Mouse (Mus musculus) ES-Bruce4 (cell line): ENCODE measurements at regions not wholly inside any gene's neighbourhood (a gene's known extent, or its start where the extent isn't known, plus 50 kb on each side); places are given as distances from the start of the nearest gene placed in this dataset.

ENCODE experiments used
- H3K27ac ChIP-seq: 2 replicates; pipeline ENCODE4 v1.5.1; 2012; ENCODE audit warnings: low read length, inconsistent platforms; ENCODE audit not compliant: insufficient read depth
- H3K27me3 ChIP-seq: 2 replicates; pipeline ENCODE4 v1.6.1; 2012; ENCODE audit warnings: mild to moderate bottlenecking, low read length, inconsistent platforms; ENCODE audit not compliant: control insufficient read depth, poor library complexity, insufficient read depth, severe bottlenecking
- H3K36me3 ChIP-seq: 2 replicates; pipeline ENCODE4 v1.6.1; 2012; ENCODE audit warnings: inconsistent platforms, mild to moderate bottlenecking, low read length, moderate library complexity; ENCODE audit not compliant: control insufficient read depth, poor library complexity, insufficient read depth, severe bottlenecking
- H3K4me1 ChIP-seq: one replicate; pipeline ENCODE4 v1.8.1; 2011; ENCODE audit warnings: low read length; ENCODE audit not compliant: control insufficient read depth, insufficient read depth
- H3K4me3 ChIP-seq: 2 replicates; pipeline ENCODE4 v1.5.1; 2011; ENCODE audit warnings: low read depth, mild to moderate bottlenecking, low read length
- H3K9ac ChIP-seq: 2 replicates; pipeline ENCODE4 v1.6.1; 2012; ENCODE audit warnings: low read depth, mild to moderate bottlenecking, inconsistent platforms; ENCODE audit not compliant: poor library complexity, severe bottlenecking
- H3K9me3 ChIP-seq: replicated peaks from 2 replicates; pipeline ENCODE4 v1.6.1; 2012; ENCODE audit warnings: mild to moderate bottlenecking, low read length, inconsistent platforms; ENCODE audit not compliant: control insufficient read depth, poor library complexity, insufficient read depth, severe bottlenecking
- CTCF ChIP-seq: IDR thresholded peaks from one replicate; pipeline ENCODE4 v1.8.1; 2011; ENCODE audit warnings: low read depth, low read length
- EP300 ChIP-seq: IDR thresholded peaks from 2 replicates; pipeline ENCODE4 v1.6.1; 2011; ENCODE audit warnings: low read depth, low read length; ENCODE audit not compliant: insufficient read depth
- POLR2A ChIP-seq: IDR thresholded peaks from one replicate; pipeline ENCODE4 v1.8.1; 2011; ENCODE audit warnings: low read length; ENCODE audit not compliant: insufficient read depth

DNA sequence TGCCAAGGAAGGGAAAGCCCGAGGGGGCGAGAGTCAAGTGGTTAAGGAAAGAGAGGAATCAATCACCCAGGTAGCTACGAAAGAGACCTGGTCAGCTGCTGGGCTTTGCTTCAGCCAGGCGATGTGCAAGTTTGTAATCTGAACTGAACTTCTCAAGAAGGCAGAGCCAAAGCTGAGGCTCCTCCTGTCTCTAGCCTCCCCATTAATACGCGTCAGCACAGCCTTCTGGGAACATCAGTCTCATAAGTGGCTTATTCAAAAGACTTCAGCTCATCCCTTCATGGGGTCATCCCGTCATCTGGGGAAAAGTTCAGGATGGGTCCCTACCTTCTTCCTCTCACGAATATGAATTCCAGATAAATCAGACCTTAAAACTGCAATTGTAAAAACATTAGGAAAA, 112.2 kb upstream of the Mgme1 start:
- Histone ChIP-seq H3K27ac (peak overlapping the region; percentile 99), H3K9me3 (no peaks in the 10 kb centered on the region), H3K36me3 (no peaks in the 10 kb centered on the region), H3K27me3 (no peaks in the 10 kb centered on the region), H3K9ac (peak overlapping the region; percentile 85), H3K4me1 (peaks cover 15% of the 10 kb centered on the region), H3K4me3 (peak overlapping the region; percentile 47)
- TF ChIP-seq EP300, result 0 out of 2 replicates have a peak, but pooled peaks have one; percentile 9
- TF ChIP-seq POLR2A, result no peak

DNA sequence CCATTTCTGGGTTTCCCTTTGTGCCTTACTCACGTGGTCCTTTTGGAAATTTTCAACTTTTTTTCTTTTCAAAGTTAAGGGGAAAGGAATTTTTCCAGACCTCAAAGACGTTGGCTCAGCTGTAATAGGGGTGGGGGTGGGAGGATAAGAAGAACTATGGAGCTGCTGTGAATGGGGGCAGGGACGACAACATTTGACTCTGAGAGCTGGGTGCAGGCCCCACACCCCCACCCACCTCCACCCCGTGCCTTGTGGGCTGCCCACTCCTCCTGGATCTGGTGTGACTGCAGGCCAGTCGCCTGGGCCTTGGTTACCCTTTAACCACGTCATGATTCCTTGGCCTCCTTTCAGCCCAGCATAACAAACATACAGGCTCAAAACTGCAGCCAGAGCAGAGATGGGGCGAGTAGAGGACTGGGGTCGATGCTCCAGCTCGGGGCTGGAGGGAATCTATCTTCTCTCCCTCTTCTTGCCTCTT, 110.6 kb upstream of the Mgme1 start:
- Histone ChIP-seq H3K4me1 (peaks cover 15% of the 10 kb centered on the region), H3K4me3 (peak overlapping the region; percentile 70), H3K36me3 (no peaks in the 10 kb centered on the region), H3K27me3 (no peaks in the 10 kb centered on the region), H3K9ac (peak overlapping the region; percentile 85), H3K27ac (peak overlapping the region; percentile 99), H3K9me3 (no peaks in the 10 kb centered on the region)
- no peak for TF ChIP-seq POLR2A
- no peak for TF ChIP-seq EP300
- TF ChIP-seq CTCF, result no peak

DNA sequence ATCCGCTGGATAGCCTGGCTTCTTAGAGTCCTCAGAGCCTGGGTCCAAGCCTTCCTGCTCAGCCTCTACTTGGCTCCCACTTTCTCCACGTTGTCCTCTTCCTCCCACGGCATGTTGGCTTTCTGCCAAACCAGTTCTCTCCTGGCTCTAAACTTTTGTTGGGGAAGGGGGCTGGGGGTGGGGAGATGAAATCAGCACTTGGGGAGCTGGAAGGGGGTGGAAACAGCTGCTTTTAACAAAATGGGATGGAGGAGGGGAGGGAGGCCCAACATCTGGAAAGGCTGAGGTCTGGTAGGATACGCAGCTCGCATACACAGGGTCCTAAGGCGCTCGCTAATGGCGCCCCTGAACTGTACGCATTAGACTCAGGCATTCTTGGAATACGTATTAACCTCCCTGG, 110.0 kb upstream of the Mgme1 start:
- TF ChIP-seq CTCF (no peak), EP300 (no peak), POLR2A (no peak)
- no peaks in the 10 kb centered on the region for H3K27me3 ChIP-seq
- H3K9ac ChIP-seq, result peak overlapping the region; percentile 85
- H3K4me3 ChIP-seq, result peak overlapping the region; percentile 70
- H3K9me3 ChIP-seq, result no peaks in the 10 kb centered on the region
- H3K4me1 ChIP-seq, result peaks cover 15% of the 10 kb centered on the region
- H3K36me3 ChIP-seq, result no peaks in the 10 kb centered on the region
- H3K27ac ChIP-seq, result peak overlapping the region; percentile 99

DNA sequence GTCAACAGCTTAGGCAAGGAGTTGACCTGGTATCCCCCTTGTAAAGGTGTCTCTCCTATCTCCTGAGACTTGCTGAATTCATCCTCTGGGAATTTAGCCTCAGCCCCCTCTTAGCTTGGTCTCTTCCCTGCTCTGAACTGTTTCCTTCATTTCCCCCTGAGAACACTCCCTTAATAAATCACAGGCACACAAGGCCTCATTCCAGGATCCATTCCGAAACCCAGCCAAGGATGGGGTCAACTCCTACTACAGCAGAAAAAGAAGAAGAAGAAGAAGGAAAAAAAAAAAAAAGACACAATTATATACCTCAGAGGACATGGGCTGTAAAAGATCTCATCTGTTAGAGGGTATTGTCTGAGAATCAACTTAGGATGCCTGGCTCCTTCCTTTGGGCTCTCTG, 108.6 kb upstream of the Mgme1 start:
- Histone ChIP-seq H3K9me3 (no peaks in the 10 kb centered on the region), H3K27me3 (no peaks in the 10 kb centered on the region), H3K27ac (peak overlapping the region; percentile 51; the same call in 1 of the 2 replicates), H3K4me3 (no peak overlapping the region), H3K9ac (0 out of 2 replicates have a peak overlapping the region, but pooled peaks have one; percentile 85), H3K36me3 (no peaks in the 10 kb centered on the region), H3K4me1 (peaks cover 15% of the 10 kb centered on the region)
- TF ChIP-seq POLR2A (no peak), CTCF (no peak), EP300 (no peak)

DNA sequence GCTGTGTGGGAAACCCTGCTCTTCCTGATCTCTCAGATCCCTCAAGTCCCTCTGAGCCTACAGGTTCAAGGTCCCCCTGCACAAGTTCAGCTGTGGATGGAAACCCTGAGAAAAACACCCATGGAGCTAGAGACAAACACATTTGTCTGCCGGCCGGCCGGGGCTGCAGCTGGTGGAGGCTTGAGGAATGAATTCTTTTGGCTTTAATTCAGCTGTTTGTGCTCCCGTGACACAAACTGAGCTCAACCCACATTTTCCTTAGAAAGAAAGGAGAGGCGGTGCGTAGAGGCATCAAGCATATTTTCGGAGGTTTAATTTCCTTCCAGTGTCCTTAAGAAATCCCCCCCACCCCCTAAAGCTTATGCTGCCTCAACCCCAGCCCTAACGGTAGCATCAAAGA, 106.4 kb upstream of the Mgme1 start:
- Histone ChIP-seq H3K4me1 (peaks cover 9% of the 10 kb centered on the region), H3K9me3 (no peaks in the 10 kb centered on the region), H3K27ac (peak overlapping the region; percentile 60), H3K36me3 (no peaks in the 10 kb centered on the region), H3K9ac (peak overlapping the region; percentile 73), H3K4me3 (no peak overlapping the region), H3K27me3 (no peaks in the 10 kb centered on the region)
- TF ChIP-seq CTCF (no peak), POLR2A (no peak), EP300 (no peak)

DNA sequence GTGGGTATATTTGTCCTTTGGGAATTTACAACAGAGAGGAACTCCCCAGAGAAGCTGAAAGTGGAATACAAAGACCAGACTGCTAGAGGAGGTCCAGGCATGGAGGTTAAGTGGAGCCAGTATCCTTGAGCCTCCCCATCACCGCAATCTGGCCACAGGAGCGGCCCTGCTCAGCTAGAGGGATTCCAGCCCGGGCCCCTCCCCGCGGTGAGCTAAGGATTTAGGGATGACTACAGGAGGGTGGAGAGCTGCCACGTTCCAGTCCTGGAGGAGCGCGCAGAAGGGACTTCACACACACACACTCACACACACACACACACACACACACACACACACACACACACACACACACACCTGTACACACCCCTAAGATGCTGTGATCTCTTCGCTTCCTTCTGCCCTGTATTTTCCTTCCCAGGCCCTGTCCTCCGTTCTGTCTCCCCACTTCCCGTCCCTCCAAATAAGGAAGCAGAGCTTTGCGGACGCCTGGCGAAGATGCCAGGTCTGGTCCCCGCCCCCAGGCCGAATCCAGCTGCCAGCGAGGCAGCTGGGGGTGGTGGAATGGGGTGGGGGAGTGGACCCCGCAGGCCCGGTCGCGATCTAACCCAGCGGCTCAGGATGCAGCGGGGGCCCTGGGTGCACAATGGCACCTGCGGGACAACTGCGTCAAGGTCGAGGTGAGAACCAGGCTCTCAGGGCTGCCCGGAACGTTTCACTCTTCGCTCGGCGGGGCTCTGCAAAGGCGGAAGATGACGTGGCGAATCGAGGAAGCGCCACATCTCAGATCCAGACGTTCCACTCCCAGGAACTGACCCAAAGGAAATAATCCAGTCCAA, 105.3 kb upstream of the Mgme1 start:
- TF ChIP-seq POLR2A, result no peak
- TF ChIP-seq CTCF, result no peak
- peak; percentile 26; the same call in 1 of the 2 replicates for TF ChIP-seq EP300
- peaks cover 2% of the 10 kb centered on the region for H3K4me1 ChIP-seq
- H3K27me3 ChIP-seq, result no peaks in the 10 kb centered on the region
- peak overlapping the region; percentile 92 for H3K27ac ChIP-seq
- peak overlapping the region; percentile 73 for H3K9ac ChIP-seq
- no peaks in the 10 kb centered on the region for H3K9me3 ChIP-seq
- H3K4me3 ChIP-seq, result peak overlapping the region; percentile 91
- no peaks in the 10 kb centered on the region for H3K36me3 ChIP-seq
